Mouse (Mus musculus) erythroblast, embryonic 14.5 days (primary cell): ENCODE data around the gene Tnrc6a.

Source experiments
- GATA1 ChIP-seq: IDR thresholded peaks from 2 replicates; pipeline ENCODE4 v1.6.1; 2012; ENCODE audit warnings: low read length, inconsistent platforms, mixed read lengths
- TAL1 ChIP-seq: IDR thresholded peaks from 3 replicates; pipeline ENCODE4 v1.6.1; 2012; ENCODE audit warnings: low read length, inconsistent platforms, mixed read lengths

DNA sequence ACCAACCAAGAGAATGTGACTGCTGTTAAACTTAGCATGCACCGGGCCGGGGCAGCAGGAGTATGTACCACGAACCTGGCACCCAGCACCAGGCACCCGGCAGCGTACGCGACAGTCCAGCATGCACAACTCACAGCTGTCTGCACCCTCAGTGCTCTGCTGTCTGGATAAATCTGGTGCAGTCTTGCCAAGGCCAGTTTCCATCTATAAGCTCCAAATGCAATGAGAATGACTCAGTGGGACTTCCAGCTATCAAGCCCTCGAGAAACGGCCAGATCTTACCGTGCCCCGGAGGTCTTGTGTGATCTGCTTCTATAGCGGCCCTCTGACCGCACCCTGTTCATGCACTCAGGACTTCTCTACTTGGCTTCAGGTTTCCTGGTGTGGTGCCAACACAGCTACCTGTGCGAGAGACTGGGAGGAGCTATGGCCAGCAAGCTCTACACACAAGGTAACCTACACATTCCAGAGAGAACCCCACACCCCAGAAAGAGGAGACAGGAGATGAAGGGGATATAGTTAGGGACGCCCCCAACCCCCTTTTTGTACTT, 76.0 kb downstream of the Tnrc6a start:
- TF ChIP-seq TAL1 (no peak), GATA1 (no peak)
